Mouse (Mus musculus) heart, embryonic 12.5 days (tissue): Measurements from ENCODE around the gene Noc2l. TPM values are rescaled to one million over a fixed set of nuclear protein-coding genes. Genes with fewer than 3 reads are reported as not detected.

Source experiments
- ATAC-seq: fragments of 200-750 bp; cut with Nextera tagmentation; 2 replicates; pipeline ENCODE4 v1.8.0; 2017; ENCODE audit warnings: moderate TSS enrichment, moderate library complexity; ENCODE audit not compliant: insufficient number of reproducible peaks, low FRiP score
- H3K27ac ChIP-seq: fragments of 300-500 bp; sonication (generic); 2 replicates; pipeline ENCODE4 v1.5.1; 2016; ENCODE audit warnings: mild to moderate bottlenecking, moderate library complexity; ENCODE audit not compliant: poor library complexity, severe bottlenecking
- H3K27me3 ChIP-seq: fragments of 300-500 bp; sonication (generic); replicated peaks from 2 replicates; pipeline ENCODE4 v1.6.1; 2016; ENCODE audit warnings: mild to moderate bottlenecking, moderate library complexity
- H3K36me3 ChIP-seq: fragments of 300-500 bp; sonication (generic); 2 replicates; pipeline ENCODE4 v1.6.1; 2016; ENCODE audit warnings: mild to moderate bottlenecking, moderate library complexity
- H3K4me1 ChIP-seq: fragments of 300-500 bp; sonication (generic); replicated peaks from 2 replicates; pipeline ENCODE4 v1.6.1; 2016; ENCODE audit warnings: mild to moderate bottlenecking
- H3K4me2 ChIP-seq: fragments of 300-500 bp; sonication (generic); 2 replicates; pipeline ENCODE4 v1.6.1; 2016; ENCODE audit warnings: mild to moderate bottlenecking, moderate library complexity
- H3K4me3 ChIP-seq: fragments of 300-500 bp; sonication (generic); 2 replicates; pipeline ENCODE4 v1.5.1; 2016; ENCODE audit warnings: mild to moderate bottlenecking
- H3K9ac ChIP-seq: fragments of 300-500 bp; sonication (generic); 2 replicates; pipeline ENCODE4 v1.6.1; 2016; ENCODE audit warnings: mild to moderate bottlenecking, moderate library complexity
- H3K9me3 ChIP-seq: fragments of 300-500 bp; sonication (generic); replicated peaks from 2 replicates; pipeline ENCODE4 v1.6.1; 2016; ENCODE audit warnings: mild to moderate bottlenecking, moderate library complexity
- WGBS: fragments of 180-500 bp; shearing (Covaris S2); methylation state at CpG from one replicate; pipeline ENCODE4 v1.1.7; 2016; 5-methylcytosine and 5-hydroxymethylcytosine counted together
- polyA plus RNA-seq: library from polyadenylated mRNA; unstranded; fragments of >200 nt; fragmentation: Nextera tagmentation; extraction: Ambion mirVana; gene quantifications from 2 replicates; pipeline ENCODE4 v1.2.1, GENCODE M21; 2016

Gene Noc2l
- 49.3 and 54.7 TPM in 2 replicates for polyA plus RNA-seq

DNA sequence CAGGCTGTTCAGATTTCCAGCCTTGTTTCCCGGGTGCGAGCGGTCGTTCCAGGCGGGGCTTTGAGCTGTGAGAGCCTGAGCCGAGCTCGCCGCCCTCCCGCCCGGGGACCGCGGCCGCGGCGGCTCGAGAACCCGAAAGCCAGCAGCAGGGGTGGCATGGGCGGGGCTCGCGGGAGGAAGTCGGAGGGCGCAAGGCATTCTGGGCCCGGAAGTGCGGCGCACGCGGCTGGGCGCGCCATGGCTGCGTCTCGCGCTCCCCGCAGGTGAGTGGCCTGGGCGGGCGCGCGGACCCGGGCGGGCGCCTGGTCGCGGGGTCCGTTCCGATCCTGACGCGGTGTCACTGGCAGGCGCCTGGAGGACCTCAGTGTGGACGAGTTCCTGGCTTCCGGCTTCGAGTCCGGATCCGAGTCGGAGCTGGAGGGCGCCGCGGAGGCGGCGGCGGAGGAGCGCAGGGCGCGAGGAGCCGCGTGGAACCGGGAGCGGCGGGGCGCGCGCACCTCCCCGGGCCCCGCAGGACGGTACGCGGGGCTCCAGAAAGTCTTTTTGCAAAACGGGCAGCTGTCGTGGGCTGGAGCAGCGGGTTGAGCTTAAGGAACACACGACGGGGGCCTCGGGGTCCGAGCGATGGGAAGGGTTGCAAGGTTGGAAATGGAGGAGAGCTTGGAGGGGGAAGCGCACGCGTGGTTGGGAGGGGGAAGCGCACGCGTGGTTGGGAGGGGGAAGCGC is at the start of gene Noc2l:
Gene Noc2l (plus strand): TSS at position 203 of the 726 bp plus-strand sequence.
- under 1% methylated on average over 90 of the region's 90 CpGs for WGBS
- peaks cover 57% of the 10 kb centered on the region for H3K36me3 ChIP-seq
- no peaks in the 10 kb centered on the region for H3K9me3 ChIP-seq
- peak within 1 kb of the TSS; percentile 75 for H3K27ac ChIP-seq
- peak within 1 kb of the TSS; percentile 88 for H3K9ac ChIP-seq
- peak; percentile 90 for ATAC-seq
- H3K4me3 ChIP-seq, result peak within 1 kb of the TSS; percentile 89
- peaks cover 15% of the 10 kb centered on the region for H3K4me1 ChIP-seq
- H3K4me2 ChIP-seq, result peak within 1 kb of the TSS; percentile 96
- H3K27me3 ChIP-seq, result no peaks in the 10 kb centered on the region

DNA sequence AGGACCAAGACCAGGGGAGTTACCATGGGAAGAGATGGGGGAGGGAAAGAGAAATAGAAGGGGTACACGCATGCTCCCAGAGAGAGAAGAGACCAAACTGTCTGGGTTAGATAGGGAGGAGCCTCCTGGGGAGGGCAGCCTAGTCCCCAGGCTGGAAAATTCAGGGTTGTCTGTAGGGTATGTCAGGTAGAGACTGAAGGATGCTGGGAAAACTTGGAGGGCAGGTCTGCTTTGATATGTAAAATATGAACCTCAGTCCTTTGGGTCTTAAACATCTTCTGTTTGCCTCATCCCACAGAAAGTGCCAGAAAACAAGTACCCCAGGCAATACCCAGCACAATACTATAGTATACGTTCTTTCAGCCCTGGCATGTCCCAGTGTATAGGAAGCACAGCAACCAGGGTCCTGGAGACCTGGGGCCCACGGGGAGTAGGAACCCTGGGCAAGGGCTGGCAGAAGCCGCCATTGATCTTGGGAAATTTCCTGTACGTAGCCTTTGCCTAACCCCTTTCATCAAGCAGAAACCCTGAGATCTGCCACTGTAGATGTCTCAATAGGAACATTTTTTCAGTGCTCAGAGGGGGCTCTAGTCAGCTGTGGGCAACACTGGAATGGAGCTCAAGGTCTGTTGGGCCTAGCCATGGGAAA is 47.5 kb upstream of the Noc2l start:
- H3K4me1 ChIP-seq, result peaks cover 85% of the 10 kb centered on the region
- WGBS, result 59% methylated on average over 5 of the region's 5 CpGs
- H3K9ac ChIP-seq, result no peak overlapping the region
- ATAC-seq, result no peak
- peak overlapping the region; percentile 27 for H3K4me2 ChIP-seq
- peaks cover 44% of the 10 kb centered on the region for H3K36me3 ChIP-seq
- H3K9me3 ChIP-seq, result no peaks in the 10 kb centered on the region
- no peaks in the 10 kb centered on the region for H3K27me3 ChIP-seq
- H3K27ac ChIP-seq, result peak overlapping the region; percentile 49; the same call in 1 of the 2 replicates
- no peak overlapping the region for H3K4me3 ChIP-seq

DNA sequence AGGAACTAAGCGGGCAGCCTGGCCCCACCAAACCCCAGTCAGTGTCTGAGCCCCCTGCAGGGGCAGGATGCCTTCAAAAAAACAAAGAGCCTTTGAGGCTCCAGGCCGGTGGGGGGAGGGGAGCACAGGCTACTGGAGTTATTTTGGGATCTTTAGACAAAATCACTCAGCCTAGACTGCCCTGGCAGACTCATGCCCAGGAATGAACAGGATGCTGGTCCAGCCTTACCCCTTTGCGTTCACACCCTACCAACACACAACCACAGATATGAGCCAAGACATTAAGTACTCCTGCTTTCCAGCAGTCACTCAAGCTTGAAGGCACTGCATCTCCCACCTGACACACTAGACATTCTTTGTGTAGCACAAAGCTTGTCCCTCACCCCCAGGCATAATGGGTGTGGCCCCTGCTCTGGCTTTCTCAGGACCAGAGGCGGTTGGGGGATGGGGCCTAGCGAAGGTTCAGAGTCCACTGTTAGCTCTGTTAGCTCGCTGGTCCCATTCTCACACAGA is 46.9 kb upstream of the Noc2l start:
- Histone ChIP-seq H3K36me3 (peaks cover 44% of the 10 kb centered on the region), H3K27ac (peak overlapping the region; percentile 49; the same call in 1 of the 2 replicates), H3K4me2 (peak overlapping the region; percentile 27), H3K9ac (no peak overlapping the region), H3K27me3 (no peaks in the 10 kb centered on the region), H3K9me3 (no peaks in the 10 kb centered on the region), H3K4me1 (peaks cover 91% of the 10 kb centered on the region), H3K4me3 (no peak overlapping the region)
- WGBS, result 14% methylated on average over 6 of the region's 6 CpGs
- 0 out of 2 replicates have a peak, but pooled peaks have one; percentile 9 for ATAC-seq

DNA sequence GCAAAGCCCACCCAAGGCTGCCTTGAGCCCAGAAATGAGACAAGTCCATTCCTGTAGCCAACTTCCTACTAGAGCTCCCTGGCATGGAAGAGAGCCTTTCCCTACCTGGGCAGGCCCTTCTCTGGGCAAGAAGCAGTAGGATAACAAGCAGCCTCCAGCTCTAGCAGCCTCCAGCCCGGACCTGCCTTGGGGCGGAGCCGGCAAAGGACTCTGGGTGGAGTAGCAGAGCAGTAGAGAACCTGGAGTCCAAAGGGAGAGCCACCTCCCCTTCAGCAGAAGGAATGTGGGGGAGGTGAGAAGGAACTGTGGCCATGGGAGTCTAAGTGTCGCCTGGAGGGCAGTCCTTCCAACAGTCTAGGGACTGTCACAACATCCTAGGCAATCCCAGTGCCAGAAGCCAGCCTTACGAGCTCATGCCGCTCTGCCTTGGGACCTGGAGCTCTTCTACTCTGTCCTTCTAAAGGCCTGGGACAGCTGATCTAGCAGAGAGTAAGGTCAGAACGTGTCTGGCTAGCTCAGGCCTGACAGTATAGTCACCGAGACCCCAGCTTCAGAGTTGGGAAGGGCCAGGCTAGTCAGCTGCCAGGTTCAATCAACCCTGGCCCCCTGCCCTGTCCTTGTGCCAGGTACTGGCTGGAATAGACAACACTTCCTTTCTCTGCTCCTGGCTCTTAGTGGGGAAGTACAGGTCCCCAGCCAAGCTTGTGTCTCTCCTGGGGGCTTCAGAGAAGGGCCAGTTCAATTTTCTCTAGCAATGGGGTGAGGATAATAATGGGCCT is 43.2 kb upstream of the Noc2l start:
- Histone ChIP-seq H3K4me3 (no peak overlapping the region), H3K27ac (no peak overlapping the region; the same call in 1 of the 2 replicates), H3K4me1 (peaks cover 78% of the 10 kb centered on the region), H3K9ac (0 out of 2 replicates have a peak overlapping the region, but pooled peaks have one; percentile 18), H3K4me2 (peak overlapping the region; percentile 14; the same call in 1 of the 2 replicates), H3K27me3 (no peaks in the 10 kb centered on the region), H3K36me3 (peaks cover 45% of the 10 kb centered on the region), H3K9me3 (no peaks in the 10 kb centered on the region)
- ATAC-seq, result no peak
- 45% methylated on average over 8 of the region's 8 CpGs for WGBS

DNA sequence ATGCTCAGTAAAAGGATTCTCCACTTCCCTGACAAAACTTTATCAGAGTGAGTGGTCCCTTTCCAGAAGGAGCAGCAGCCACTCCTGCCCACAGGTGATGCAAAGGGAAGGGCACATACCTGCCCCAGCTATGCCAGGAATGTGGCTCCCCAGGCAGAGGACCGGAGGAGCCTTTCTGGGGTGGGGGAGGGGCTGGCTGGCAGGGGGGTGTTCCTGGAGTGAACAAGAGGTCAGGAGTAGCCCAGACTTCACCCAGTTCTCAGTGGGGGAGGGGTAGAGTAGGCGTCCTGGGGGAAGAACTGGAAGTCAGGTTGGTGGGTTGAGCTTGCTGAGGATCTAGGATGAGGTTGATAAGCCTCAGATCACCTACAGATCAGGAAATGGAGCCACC is 42.6 kb upstream of the Noc2l start:
- peak overlapping the region; percentile 14; the same call in 1 of the 2 replicates for H3K4me2 ChIP-seq
- H3K4me3 ChIP-seq, result no peak overlapping the region
- H3K27me3 ChIP-seq, result no peaks in the 10 kb centered on the region
- H3K27ac ChIP-seq, result no peak overlapping the region
- no peaks in the 10 kb centered on the region for H3K9me3 ChIP-seq
- WGBS, result 18% methylated on average over 2 of the region's 2 CpGs
- H3K4me1 ChIP-seq, result peaks cover 74% of the 10 kb centered on the region
- ATAC-seq, result no peak
- H3K9ac ChIP-seq, result no peak overlapping the region
- peaks cover 45% of the 10 kb centered on the region for H3K36me3 ChIP-seq

DNA sequence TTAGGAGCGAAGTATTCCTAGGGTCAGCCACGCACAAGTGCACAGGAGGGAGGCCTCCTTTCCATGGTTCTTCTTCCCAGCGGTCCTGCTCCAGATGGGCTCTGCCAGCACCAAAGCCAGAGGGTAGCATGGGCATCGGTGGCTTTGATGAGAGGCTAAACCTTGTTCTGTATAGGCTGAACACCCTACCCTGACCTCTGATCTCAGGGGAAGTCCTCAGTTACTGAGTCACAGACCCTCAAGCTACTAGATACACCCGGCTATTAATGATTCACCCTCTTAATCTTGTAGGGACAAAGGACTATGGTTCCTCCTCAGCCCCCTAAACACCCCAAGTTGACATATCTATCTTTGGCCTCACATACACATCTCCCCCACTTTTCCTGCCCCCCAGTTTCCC is 41.9 kb upstream of the Noc2l start:
- Histone ChIP-seq H3K4me1 (peaks cover 70% of the 10 kb centered on the region), H3K27ac (no peak overlapping the region), H3K4me2 (no peak overlapping the region), H3K9me3 (no peaks in the 10 kb centered on the region), H3K4me3 (no peak overlapping the region), H3K36me3 (peaks cover 45% of the 10 kb centered on the region), H3K27me3 (no peaks in the 10 kb centered on the region), H3K9ac (no peak overlapping the region)
- ATAC-seq, result no peak
- WGBS, result 71% methylated on average over 5 of the region's 5 CpGs

DNA sequence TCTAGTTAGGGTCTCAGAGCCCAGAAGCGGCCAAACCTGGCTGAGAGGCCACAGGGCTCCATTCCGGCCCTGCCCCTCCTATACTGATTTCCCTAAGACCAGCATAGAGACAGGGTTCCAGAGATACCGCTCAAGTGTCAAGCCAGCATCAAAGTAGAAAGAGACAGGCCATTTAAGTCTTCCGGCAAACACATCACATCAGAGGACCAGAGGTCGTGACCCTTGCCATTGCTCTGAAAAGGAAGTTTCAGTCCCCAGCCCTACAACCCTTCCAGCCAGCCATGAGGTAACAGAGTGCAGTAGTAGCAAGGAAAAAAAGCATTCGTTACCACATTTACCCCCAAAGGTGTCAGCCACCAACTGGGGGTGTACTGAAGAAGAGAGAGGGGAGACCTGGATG is 41.5 kb upstream of the Noc2l start:
- ATAC-seq, result no peak
- no peak overlapping the region for H3K27ac ChIP-seq
- H3K27me3 ChIP-seq, result no peaks in the 10 kb centered on the region
- no peaks in the 10 kb centered on the region for H3K9me3 ChIP-seq
- peaks cover 66% of the 10 kb centered on the region for H3K4me1 ChIP-seq
- WGBS, result 50% methylated on average over 6 of the region's 6 CpGs
- peaks cover 45% of the 10 kb centered on the region for H3K36me3 ChIP-seq
- H3K4me3 ChIP-seq, result no peak overlapping the region
- no peak overlapping the region for H3K9ac ChIP-seq
- H3K4me2 ChIP-seq, result 0 out of 2 replicates have a peak overlapping the region, but pooled peaks have one; percentile 99

DNA sequence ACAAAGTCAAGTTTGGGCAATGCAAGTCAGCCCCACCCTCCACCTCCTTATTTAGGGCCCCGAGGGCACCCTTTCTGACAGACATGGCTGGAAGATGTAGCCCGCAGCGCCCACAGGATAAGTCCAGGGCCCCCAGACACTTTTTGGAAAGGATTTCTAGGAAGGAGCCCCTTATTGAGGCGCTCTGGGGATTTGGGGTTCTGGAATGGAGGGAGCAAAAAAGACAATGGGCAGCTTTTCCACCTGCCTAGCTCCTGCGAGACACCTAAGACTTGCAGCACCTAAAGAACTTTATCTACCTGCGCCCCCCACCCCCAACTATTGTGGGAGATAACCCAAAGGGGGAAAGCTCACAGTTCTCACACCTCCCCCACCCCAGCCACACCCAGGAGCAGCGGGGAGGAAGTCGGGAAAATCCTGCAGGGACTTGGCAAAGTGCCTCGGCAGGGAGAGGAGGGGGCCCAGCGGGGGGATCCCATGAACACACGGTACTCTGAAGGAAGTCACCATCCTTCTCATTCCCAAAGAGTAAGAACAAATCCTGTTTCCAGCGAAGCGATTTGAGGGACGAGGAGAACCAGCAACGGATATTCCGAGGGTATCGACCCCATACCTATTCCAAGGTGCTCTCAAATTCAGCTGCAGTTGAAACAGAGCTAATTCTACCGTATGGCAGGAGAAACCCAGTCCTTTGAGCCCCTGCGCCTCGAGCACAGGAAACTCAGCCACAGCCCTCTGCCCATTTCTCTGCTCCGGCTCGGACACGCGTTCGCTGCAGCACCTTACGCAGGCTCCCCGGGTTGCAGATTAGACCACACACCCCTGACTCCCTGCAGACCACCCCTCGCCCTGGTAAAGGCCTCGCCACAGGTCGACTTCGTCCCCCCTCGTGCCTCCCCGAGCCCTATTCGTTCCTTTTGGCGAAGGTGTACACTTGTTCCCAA is 39.6 kb upstream of the Noc2l start:
- peaks cover 33% of the 10 kb centered on the region for H3K36me3 ChIP-seq
- peak overlapping the region; percentile 93 for H3K9ac ChIP-seq
- H3K4me1 ChIP-seq, result peaks cover 54% of the 10 kb centered on the region
- no peaks in the 10 kb centered on the region for H3K27me3 ChIP-seq
- 4% methylated on average over 35 of the region's 35 CpGs for WGBS
- peak overlapping the region; percentile 99 for H3K4me2 ChIP-seq
- H3K4me3 ChIP-seq, result peak overlapping the region; percentile 84
- peak overlapping the region; percentile 86 for H3K27ac ChIP-seq
- ATAC-seq, result peak; percentile 35; the same call in 1 of the 2 replicates
- no peaks in the 10 kb centered on the region for H3K9me3 ChIP-seq

DNA sequence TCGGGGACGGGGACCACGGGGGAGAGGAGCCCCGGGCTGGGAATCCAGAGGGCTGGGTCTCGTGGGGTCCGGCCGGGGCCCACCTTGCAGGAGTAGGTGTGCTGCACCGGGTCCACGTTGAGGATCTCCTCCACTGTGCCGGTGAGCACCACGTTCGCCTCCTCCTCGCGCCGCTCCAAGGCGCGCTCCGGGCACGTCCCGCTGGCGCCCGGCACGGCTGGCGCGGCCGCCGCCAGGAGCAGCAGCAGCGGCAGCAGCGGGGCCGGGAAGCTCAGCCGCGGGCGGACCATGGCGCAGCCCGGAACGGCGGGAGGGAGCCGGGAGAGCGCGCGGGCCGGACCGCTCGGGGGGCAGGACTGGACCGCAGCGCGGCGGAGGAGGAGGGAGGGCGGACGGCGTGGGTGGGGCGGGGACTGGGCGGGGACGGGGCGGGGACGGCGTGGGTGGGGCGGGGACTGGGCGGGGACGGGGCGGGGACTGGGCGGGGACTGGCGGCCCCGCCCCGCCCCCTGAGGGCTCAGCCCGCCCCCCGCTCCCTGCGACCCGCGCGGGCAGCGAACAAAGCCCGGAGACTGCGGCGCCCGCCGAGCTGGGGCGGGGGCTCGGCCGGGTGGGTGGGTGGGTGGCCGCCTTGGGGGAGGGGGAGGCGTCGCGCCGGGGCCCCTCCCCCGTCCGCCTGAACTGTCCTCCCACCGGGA is 38.5 kb upstream of the Noc2l start, which contains the start of gene Agrn:
Gene Agrn (minus strand): TSS at position 358 of the 698 bp plus-strand sequence.
- peak; percentile 88 for ATAC-seq
- Histone ChIP-seq H3K9ac (peak within 1 kb of the TSS; percentile 93), H3K4me2 (peak within 1 kb of the TSS; percentile 99), H3K36me3 (peaks cover 27% of the 10 kb centered on the region), H3K27me3 (no peaks in the 10 kb centered on the region), H3K4me3 (peak within 1 kb of the TSS; percentile 84), H3K4me1 (peaks cover 52% of the 10 kb centered on the region), H3K27ac (peak within 1 kb of the TSS; percentile 93), H3K9me3 (no peaks in the 10 kb centered on the region)
- WGBS, result under 1% methylated on average over 40 of the region's 88 CpGs
